Mouse (Mus musculus): Measurements from ENCODE around the gene Tpgs1. TPM values are rescaled to one million over a fixed set of nuclear protein-coding genes. Genes with fewer than 3 reads are reported as not detected.

Tpgs1 gene
- polyA plus RNA-seq, 1 experiment from 2014 or later = 54.6 TPM

DNA sequence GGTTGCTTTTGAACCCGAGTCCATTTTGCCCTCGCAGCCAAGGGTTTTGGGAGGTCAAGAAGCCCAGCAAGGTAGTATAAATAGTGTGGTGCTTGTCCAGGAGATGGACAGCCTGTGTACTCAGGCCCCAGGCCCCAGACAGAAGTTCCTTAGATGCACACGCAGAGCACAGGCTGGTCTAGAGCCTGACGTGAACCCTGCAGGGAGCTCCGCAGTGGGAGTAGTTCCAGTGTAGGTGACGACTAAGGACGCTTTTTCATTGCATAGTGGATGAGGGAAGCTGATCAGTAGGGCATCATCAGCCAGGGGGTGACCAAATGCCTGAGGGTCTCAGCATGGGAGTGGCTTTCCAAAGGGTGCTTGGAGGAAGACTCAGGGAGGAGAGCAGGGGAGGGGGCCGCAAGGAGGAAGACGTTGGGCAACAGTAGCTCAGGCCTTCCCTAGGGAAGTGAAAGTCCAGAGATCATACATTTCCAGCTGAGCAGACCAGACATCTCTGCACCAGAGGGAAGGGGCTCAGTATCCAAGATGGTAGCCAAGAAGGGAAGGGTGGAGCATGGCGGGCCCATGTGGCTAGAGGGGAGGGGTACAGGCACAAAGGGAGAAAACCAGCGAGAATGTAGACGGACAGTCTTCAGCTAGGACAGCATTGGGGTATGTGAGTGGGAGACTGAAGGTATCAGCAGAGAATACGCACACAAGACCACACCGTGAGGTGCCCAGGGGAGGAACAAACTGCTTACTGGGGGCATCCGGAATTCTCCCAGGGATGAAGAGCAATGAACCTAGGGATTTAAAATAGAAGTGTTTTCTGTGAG is 1.1 kb downstream of the Tpgs1 start:
- peak overlapping the region; percentile 85 for H3K4me2 ChIP-seq
- H3K27ac ChIP-seq = peak overlapping the region; percentile 91
- H3K9ac ChIP-seq = peak overlapping the region; percentile 64
- 32% methylated on average over 15 of the region's 15 CpGs for WGBS
- H3K4me1 ChIP-seq = peaks cover 14% of the 10 kb centered on the region
- H3K27me3 ChIP-seq = no peaks in the 10 kb centered on the region
- no peak for ATAC-seq (ENCODE audit: insufficient number of reproducible peaks, low FRiP score, low TSS enrichment, low read depth)
- no peaks in the 10 kb centered on the region for H3K9me3 ChIP-seq
- H3K4me3 ChIP-seq = peak overlapping the region; percentile 67
- H3K36me3 ChIP-seq = peaks cover 25% of the 10 kb centered on the region

DNA sequence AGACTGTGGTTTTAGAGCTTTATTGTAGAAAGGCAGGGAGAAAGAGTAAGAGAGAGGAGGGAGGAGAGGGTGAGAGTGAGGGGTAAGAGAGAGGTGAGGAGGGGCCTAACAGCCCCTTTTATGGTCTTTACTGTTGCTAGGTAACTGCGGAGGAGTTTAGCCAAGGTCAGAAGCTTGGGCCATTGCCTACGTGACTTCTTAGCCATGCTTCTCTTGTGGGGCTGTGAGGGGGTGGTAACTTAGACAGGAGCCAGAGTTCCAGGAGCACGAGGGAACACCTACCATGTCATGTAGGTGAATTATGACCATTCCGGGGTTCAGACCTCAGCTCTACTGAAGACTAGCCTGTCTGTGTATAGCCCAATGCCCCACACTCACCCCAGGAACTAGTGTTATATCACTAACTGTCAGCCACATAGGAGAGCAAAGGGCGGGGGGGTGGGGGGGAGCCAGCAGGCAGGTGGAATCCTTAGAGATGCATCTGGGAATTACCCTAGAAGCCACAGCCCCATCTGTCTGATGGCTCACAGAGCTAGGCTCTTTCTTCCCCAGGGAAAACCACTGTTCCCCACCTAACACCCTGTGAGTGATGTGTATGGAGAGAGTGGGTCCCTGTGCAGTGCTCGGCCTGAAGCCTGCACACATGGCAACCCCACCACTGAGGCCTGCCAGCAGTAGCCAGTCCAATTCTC is 2.4 kb downstream of the Tpgs1 start:
- Histone ChIP-seq H3K9me3 (no peaks in the 10 kb centered on the region), H3K27ac (no peak overlapping the region), H3K4me2 (no peak overlapping the region), H3K36me3 (peaks cover 34% of the 10 kb centered on the region), H3K27me3 (no peaks in the 10 kb centered on the region), H3K4me1 (peaks cover 14% of the 10 kb centered on the region), H3K4me3 (no peak overlapping the region), H3K9ac (no peak overlapping the region)
- 47% methylated on average over 6 of the region's 6 CpGs for WGBS
- no peak for ATAC-seq (ENCODE audit: insufficient number of reproducible peaks, low FRiP score, low TSS enrichment, low read depth)

GRCm38 (mm10) chr10:79672088-79672455 is 2.9 kb downstream of the Tpgs1 start:
- Histone ChIP-seq H3K4me1 (peaks cover 14% of the 10 kb centered on the region), H3K4me2 (no peak overlapping the region), H3K27ac (no peak overlapping the region), H3K27me3 (no peaks in the 10 kb centered on the region), H3K9ac (no peak overlapping the region), H3K36me3 (peaks cover 34% of the 10 kb centered on the region), H3K4me3 (no peak overlapping the region), H3K9me3 (no peaks in the 10 kb centered on the region)
- 67% methylated on average over 3 of the region's 3 CpGs for WGBS
- ATAC-seq (ENCODE audit: insufficient number of reproducible peaks, low FRiP score, low TSS enrichment, low read depth) = no peak

DNA sequence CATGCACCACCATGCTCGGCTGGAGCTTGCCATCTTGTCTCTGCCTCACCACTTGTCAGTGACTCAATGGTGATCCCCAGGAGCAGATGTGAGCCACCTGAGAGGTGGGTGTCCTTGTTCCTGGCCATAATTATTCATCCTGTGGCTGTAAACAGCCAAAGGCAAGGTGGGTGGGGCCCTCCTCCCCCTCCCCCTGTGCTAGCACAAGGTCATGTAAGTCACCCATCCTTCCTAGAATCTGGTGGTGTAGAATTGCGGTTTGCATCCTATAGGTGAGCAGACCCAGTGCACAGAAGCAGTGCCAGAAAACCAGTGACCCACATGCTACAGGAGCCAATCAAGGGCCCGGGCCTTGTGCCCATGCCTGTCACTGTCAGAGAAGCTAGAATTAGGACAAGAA is 3.9 kb downstream of the Tpgs1 start:
- ATAC-seq (ENCODE audit: insufficient number of reproducible peaks, low FRiP score, low TSS enrichment, low read depth) = no peak
- 91% methylated on average over 3 of the region's 3 CpGs for WGBS
- H3K27ac ChIP-seq = no peak overlapping the region
- no peaks in the 10 kb centered on the region for H3K27me3 ChIP-seq
- no peaks in the 10 kb centered on the region for H3K9me3 ChIP-seq
- H3K4me3 ChIP-seq = no peak overlapping the region
- no peak overlapping the region for H3K4me2 ChIP-seq
- no peak overlapping the region for H3K9ac ChIP-seq
- H3K4me1 ChIP-seq = peaks cover 14% of the 10 kb centered on the region
- peaks cover 34% of the 10 kb centered on the region for H3K36me3 ChIP-seq

- Histone ChIP-seq H3K9me3 (no peaks in the 10 kb centered on the region), H3K27me3 (no peaks in the 10 kb centered on the region)
- 57% methylated on average over 44 of the region's 44 CpGs for WGBS
These were observed 6.3 kb downstream of the Tpgs1 start for GRCm38 (mm10) chr10:79675346-79676035.

DNA sequence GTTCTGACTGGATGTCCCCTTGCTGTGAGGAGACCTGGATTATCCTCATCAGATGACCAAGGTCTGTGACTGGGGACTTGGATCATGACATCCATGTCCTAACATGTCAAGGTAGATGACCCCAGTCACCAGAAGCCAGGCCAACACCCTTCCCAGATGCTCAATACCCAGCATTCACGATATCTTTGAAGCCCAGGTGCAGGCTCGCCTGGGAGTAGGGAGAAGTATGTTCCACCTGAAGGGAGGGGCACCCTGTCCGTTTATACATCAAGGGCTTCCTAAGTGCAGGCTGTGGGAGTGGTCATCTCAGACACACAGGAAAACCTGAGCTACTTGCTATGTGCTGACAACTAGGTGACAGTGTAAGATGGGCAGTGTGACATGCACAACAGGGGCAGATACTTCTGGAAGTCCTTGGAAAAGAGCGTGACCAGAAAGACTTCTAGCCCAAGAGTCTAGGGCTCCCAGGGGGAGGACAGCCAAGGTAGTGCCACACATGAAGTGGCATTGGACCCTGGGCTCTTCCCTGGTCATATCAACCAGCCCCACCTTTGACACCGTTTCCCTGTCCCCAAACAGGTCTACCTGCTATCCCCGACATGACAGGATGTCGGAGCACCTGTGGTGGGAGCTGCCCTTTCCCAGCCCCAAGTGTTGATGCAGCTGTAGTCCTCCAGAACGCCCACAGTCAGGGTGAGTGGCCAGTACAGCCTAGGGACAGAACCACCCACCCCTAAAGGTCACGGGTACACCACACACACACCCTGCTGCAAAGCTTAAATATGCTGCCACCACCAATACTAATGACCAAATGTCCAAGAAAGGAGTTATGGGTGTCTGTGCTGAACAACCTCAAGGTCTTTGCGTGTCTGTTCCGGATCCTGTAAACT is 11.7 kb downstream of the Tpgs1 start:
- 35% methylated on average over 11 of the region's 11 CpGs for WGBS
- Histone ChIP-seq H3K4me3 (peak overlapping the region; percentile 71), H3K9ac (peak overlapping the region; percentile 28), H3K36me3 (peaks cover 23% of the 10 kb centered on the region), H3K4me1 (peaks cover 27% of the 10 kb centered on the region), H3K9me3 (no peaks in the 10 kb centered on the region), H3K4me2 (peak overlapping the region; percentile 52), H3K27me3 (no peaks in the 10 kb centered on the region), H3K27ac (peak overlapping the region; percentile 87)
- ATAC-seq (ENCODE audit: insufficient number of reproducible peaks, low FRiP score, low TSS enrichment, low read depth) = no peak

More at GRCm38 (mm10) chr10:79675346-79676035, 6.3 kb downstream of the Tpgs1 start:
- peaks cover 8% of the 10 kb centered on the region for H3K4me1 ChIP-seq
- no peak overlapping the region for H3K4me2 ChIP-seq
- peaks cover 34% of the 10 kb centered on the region for H3K36me3 ChIP-seq
- ATAC-seq (ENCODE audit: insufficient number of reproducible peaks, low FRiP score, low TSS enrichment, low read depth) = no peak
- no peak overlapping the region for H3K27ac ChIP-seq
- H3K9ac ChIP-seq = no peak overlapping the region
- H3K4me3 ChIP-seq = no peak overlapping the region

GRCm38 (mm10) chr10:79681591-79682245 is 12.5 kb downstream of the Tpgs1 start, which contains the start of gene Cdc34:
Gene Cdc34, plus strand, starts transcription at chr10:79682195.
- Histone ChIP-seq H3K27me3 (no peaks in the 10 kb centered on the region), H3K4me1 (peaks cover 27% of the 10 kb centered on the region), H3K4me2 (peak within 1 kb of the TSS; percentile 84), H3K9me3 (no peaks in the 10 kb centered on the region), H3K27ac (peak within 1 kb of the TSS; percentile 87), H3K4me3 (peak within 1 kb of the TSS; percentile 71), H3K36me3 (peaks cover 28% of the 10 kb centered on the region), H3K9ac (peak within 1 kb of the TSS; percentile 75)
- ATAC-seq (ENCODE audit: insufficient number of reproducible peaks, low FRiP score, low TSS enrichment, low read depth) = peak; percentile 95
- under 1% methylated on average over 82 of the region's 84 CpGs for WGBS

DNA sequence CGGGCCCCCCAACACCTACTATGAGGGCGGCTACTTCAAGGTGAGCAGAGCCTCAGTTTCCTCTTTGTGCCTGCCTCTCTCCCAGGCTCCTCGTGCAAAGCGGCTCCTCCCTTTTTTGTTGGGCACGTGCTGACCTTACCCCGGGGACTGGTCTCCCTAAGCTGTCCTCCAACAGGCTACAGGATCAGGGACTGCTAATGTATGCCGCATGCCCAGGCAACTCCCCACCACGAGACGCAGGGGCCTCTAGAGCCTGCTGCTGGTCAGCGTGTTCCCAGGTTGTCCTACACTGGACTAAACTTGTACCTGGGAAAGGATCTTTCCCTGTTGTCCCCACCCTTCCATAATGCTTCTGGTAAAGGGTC is 13.4 kb downstream of the Tpgs1 start:
- ATAC-seq (ENCODE audit: insufficient number of reproducible peaks, low FRiP score, low TSS enrichment, low read depth) = no peak
- no peaks in the 10 kb centered on the region for H3K27me3 ChIP-seq
- H3K4me3 ChIP-seq = peak overlapping the region; percentile 71
- H3K27ac ChIP-seq = peak overlapping the region; percentile 87
- peaks cover 27% of the 10 kb centered on the region for H3K4me1 ChIP-seq
- WGBS = under 1% methylated on average over 10 of the region's 10 CpGs
- peaks cover 36% of the 10 kb centered on the region for H3K36me3 ChIP-seq
- H3K9ac ChIP-seq = peak overlapping the region; percentile 75
- H3K4me2 ChIP-seq = peak overlapping the region; percentile 84
- H3K9me3 ChIP-seq = no peaks in the 10 kb centered on the region

DNA sequence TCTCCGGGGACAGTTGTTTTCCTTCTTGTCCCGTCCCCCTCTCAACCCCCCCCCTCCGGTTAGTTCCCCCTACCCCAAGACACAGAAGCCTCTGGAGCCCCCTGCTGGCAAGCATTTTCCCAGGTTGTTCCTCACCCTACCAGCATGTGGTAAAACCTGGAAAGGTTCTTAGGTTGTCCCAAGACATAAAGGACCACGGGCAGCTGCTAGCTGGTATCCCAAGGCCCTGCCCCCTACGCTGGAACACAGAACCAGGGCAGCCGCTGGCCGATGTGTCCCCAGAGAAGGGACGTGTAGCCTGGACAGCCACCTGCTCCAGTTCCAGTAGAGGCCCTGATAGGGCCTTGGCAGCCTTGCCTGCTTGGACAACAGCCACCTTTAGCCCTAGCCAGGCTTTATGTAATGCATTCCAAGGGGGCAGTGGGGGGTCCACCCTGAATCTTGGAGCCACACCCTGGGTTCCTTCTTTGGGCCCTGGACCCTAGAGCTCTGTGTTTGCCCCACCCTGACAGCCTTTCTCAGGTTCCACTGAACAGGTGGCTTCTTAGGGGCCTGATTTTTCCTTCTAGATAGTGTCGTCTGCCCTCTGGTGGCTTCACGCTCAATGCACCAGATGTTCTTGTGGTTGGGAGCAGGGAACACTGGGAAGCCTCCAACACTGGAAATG is 13.9 kb downstream of the Tpgs1 start:
- peak overlapping the region; percentile 75 for H3K9ac ChIP-seq
- peak overlapping the region; percentile 87 for H3K27ac ChIP-seq
- no peaks in the 10 kb centered on the region for H3K27me3 ChIP-seq
- H3K4me1 ChIP-seq = peaks cover 27% of the 10 kb centered on the region
- no peak for ATAC-seq (ENCODE audit: insufficient number of reproducible peaks, low FRiP score, low TSS enrichment, low read depth)
- H3K9me3 ChIP-seq = no peaks in the 10 kb centered on the region
- peak overlapping the region; percentile 84 for H3K4me2 ChIP-seq
- peak overlapping the region; percentile 71 for H3K4me3 ChIP-seq
- peaks cover 41% of the 10 kb centered on the region for H3K36me3 ChIP-seq
- 1% methylated on average over 10 of the region's 10 CpGs for WGBS

GRCm38 (mm10) chr10:79683726-79684640 is 14.8 kb downstream of the Tpgs1 start:
- no peaks in the 10 kb centered on the region for H3K9me3 ChIP-seq
- no peak overlapping the region for H3K9ac ChIP-seq
- H3K4me2 ChIP-seq = peak overlapping the region; percentile 84
- H3K4me1 ChIP-seq = peaks cover 27% of the 10 kb centered on the region
- 85% methylated on average over 6 of the region's 6 CpGs for WGBS
- peaks cover 50% of the 10 kb centered on the region for H3K36me3 ChIP-seq
- peak overlapping the region; percentile 71 for H3K4me3 ChIP-seq
- H3K27me3 ChIP-seq = no peaks in the 10 kb centered on the region
- no peak for ATAC-seq (ENCODE audit: insufficient number of reproducible peaks, low FRiP score, low TSS enrichment, low read depth)
- no peak overlapping the region for H3K27ac ChIP-seq

Data from limb, embryonic 15.5 days (tissue).